Mouse (Mus musculus) small intestine, adult 2 months (tissue): ENCODE measurements at regions not wholly inside any gene's neighbourhood (a gene's known extent, or its start where the extent isn't known, plus 50 kb on each side); places are given as distances from the start of the nearest gene placed in this dataset.

Experiments used
- CTCF ChIP-seq: fragments of 200-500 bp; IDR thresholded peaks from 2 replicates; pipeline ENCODE4 v1.5.1; 2012; ENCODE audit warnings: low read depth, mild to moderate bottlenecking, control low read depth, inconsistent platforms, low read length, moderate library complexity, mixed read lengths; ENCODE audit not compliant: insufficient replicate concordance, insufficient read length; ENCODE audit errors: extremely low read depth
- POLR2A ChIP-seq: fragments of 200-500 bp; IDR thresholded peaks from 2 replicates; pipeline ENCODE4 v1.6.1; 2012; ENCODE audit warnings: low read depth, mild to moderate bottlenecking, control low read depth, inconsistent platforms, low read length, moderate library complexity

GRCm38 (mm10) chr3:103493623-103494022, 81.4 kb upstream of the Syt6 start:
- no peak for TF ChIP-seq CTCF
- TF ChIP-seq POLR2A = no peak
